Mouse (Mus musculus) layer of hippocampus, postnatal 36 days (tissue): ENCODE measurements at regions not wholly inside any gene's neighbourhood (a gene's known extent, or its start where the extent isn't known, plus 50 kb on each side); places are given as distances from the start of the nearest gene placed in this dataset.
A peak's percentile ranks its signal among the peaks of the same experiment; 100 is the strongest.

Experiments
- DNase-seq, 2 experiments: peaks; one replicate each; pipeline ENCODE4 v3.0.0; 2022

GRCm38 (mm10) chr10:21783478-21783877 lies 98.5 kb upstream of the Sgk1 start:
- DNase-seq = no peak

GRCm38 (mm10) chr10:21785110-21785509 lies 96.9 kb upstream of the Sgk1 start:
- no peak for DNase-seq

DNA sequence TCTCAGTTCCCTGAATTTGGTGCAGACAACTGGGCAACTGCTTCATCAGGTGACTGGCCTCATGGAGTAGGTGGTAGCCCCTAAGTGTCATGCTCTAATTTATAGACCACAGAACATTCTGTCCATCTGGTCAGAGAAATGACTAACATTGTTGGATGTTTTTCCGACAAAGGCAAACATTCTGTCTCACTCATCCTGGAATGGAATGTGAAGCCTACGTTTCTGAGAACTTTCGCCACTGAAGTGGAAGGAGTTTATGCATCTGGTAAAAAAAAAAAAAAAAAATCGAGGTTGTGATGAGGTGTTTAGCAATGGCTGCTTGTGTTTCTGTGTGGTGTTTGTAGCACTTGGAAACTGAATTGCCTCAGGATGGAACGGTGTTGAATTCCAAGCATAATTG lies 96.2 kb upstream of the Sgk1 start:
- DNase-seq = no peak

GRCm38 (mm10) chr10:21789847-21790530 lies 92.0 kb upstream of the Sgk1 start:
- no peak for DNase-seq

DNA sequence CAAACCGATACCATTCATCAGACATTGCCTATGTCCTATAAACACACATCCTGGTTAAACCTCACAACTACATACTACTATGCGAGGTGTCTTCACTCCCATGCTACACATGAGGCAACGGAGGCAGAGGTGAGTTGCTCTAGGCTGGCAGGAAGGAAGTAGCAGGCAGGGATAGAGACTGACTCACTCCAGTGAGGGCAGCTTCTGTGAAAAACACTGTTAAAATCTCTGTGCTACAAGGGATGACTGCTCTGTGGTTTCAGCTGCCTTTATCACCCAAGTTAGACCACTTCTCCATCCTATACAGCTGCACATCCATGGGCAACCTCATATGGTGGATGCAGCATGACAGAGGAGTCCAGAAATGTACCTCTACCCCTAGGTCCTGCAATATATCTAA lies 91.0 kb upstream of the Sgk1 start:
- DNase-seq = no peak

DNA sequence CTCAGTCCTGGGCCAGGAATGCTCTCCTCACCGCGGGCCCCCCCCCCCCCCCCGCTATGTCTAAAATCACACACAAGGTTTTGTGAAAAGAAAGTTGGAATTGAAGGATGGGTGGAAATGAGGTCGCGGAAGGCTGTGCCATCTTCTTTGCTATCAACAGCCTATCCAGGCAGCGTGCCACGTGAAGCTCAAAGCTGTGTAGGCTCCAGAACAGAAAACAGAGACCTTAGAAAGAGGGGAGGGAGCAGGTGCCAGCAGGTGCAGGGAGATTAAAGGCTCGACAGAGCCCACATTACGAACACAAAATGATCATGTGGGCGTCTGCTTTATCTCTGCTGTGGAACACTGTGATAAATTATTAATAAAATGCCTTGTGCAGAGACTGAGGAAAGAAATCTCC lies 89.6 kb upstream of the Sgk1 start:
- DNase-seq = no peak

DNA sequence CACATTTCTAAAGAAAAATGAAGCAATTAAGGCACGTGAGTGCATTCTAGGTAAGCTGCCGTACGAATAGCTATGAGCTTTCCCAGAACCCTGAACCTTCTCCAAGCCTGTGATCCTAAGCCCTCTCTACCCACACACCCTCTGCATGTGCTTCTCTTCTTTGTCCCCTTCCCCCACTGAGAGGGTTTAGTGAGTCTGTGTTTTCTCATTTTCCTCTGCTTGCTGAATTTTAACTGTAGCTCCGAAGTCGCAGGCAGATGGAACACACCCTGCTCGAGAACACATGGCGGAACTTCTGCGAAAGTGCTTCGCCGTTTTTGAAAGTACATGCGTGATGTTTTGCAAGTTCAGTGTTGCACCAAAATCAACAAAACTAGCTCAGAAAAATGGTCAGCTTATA lies 88.3 kb upstream of the Sgk1 start:
- peak; percentile 42 to 49 for DNase-seq

DNA sequence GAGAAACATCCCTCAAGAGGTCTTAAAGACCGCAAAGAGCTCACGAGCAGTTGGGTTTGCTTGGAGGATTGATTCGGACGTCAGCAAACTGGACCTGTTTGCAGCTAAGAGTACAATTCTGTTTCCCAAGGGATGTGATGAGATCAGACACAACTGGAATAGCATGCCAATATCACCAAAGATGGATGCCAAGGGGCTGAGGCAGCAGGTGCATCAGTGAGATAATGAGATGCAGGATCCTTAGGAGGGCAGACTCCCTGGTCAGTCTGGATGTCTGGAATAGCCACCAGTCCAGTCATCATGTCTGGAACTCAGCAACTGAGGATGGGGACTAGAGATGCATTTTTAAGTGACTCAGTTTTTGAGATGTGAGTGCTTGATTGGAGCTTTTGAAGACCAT lies 85.6 kb upstream of the Sgk1 start:
- DNase-seq = no peak

DNA sequence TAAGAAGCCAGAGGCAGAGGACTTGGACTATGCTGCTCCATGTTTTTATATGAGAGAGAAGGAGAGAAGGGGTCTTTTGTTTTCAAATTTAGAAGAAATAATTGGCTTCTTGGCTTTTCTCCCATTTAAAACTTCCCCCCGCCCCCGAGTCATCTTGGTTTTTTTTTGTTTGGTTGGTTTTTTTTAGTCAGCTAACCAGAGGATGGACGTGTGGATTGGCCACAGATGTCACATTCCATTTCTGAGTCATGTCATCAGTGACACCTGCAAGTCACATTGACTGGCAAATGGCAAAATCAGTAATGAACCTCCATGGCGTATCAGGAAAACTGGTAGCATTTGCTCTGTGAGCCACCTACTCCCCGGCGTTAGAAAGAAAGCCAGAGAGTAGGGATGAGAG lies 83.9 kb upstream of the Sgk1 start:
- DNase-seq = no peak

- no peak for DNase-seq
Measured at GRCm38 (mm10) chr10:21801556-21801955, 80.4 kb upstream of the Sgk1 start.

- DNase-seq = no peak
Measured at GRCm38 (mm10) chr10:21803184-21803583, 78.8 kb upstream of the Sgk1 start.

DNA sequence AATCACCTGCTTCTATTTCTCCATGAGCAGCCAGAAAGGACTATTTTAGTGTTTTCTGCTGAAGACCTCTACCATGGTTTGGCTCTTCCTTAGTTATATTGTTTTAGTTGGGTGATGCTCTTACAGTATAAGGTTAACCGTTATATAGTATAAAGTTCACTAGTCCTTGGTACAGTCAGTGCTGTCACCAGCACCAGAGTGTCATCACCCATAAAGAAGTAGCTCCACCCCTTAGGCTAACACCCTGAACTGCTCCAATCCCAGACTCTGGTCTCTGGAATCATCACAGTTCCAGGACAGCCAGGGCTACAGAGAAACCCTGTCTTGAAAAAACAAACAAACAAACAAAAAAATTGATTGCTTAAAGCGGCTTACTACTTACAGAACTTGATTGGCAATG lies 77.2 kb upstream of the Sgk1 start:
- DNase-seq = no peak

DNA sequence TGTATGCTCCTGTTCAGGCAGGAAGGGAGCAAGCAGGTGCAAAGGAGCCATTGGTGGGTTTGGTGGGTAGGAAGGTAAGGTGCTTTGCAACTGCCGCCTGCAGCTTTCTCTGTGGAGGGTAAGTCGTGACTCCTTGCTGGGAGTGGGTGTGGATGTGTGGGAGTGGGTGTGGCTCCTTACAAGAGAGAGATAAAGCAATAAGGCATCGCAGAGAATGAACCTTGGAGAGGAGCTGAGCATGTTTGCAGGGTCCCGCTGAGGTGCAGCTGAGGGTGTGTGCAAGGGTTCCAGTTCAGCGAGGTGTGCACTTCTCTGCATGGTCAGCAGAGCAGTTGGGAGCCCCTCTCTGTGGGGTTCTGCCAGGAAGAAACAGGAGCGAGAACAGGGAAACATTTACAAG lies 76.4 kb upstream of the Sgk1 start:
- no peak for DNase-seq

DNA sequence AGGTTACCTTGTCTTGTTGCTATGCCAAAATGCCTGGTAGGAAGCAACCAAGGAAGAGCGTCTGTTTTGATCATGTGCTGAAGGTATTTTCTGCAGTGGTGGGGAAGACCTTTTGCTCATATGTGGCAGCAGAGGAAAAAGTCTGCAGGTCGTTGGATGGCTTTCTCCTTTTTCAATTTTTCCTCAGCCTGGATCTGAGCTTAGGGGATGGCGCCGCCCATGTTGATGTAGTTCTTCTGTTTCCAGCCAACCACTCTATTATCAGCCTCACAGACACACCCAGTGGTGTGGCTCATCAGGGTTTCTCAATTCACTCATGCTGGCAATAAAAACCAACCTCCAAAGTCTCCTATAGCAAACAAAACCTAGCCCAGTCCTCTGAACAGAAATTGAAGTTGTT lies 75.3 kb upstream of the Sgk1 start:
- no peak for DNase-seq

GRCm38 (mm10) chr10:21819686-21820085 lies 62.3 kb upstream of the Sgk1 start:
- no peak for DNase-seq

DNA sequence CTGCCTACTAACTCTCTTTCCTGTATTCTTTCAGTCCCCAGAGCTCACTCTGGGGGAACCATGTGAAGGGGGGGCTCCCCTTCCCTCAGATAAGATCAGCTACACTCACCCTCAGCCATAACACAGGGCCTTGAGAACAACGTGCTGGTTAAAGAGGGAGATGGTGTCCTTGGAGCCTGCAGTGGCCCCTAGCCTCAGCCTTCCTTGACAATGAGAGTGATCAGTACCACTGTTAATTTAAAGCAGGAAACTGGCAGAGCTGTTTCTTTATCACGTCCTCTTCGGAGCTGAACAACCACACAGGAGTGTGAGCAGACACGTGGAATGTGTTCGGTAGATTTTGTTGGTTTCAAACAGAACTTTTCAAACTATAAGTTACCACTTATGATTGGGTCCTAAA lies 60.6 kb upstream of the Sgk1 start:
- no peak for DNase-seq

GRCm38 (mm10) chr10:21824418-21825025 lies 57.5 kb upstream of the Sgk1 start:
- DNase-seq = no peak

- no peak for DNase-seq
Measured at GRCm38 (mm10) chr10:21826793-21827504, 55.0 kb upstream of the Sgk1 start.

GRCm38 (mm10) chr10:21827505-21827844 lies 54.5 kb upstream of the Sgk1 start:
- DNase-seq = no peak

- DNase-seq = no peak
Measured at GRCm38 (mm10) chr10:21828432-21829061, 53.4 kb upstream of the Sgk1 start.

GRCm38 (mm10) chr10:21829062-21829731 lies 52.8 kb upstream of the Sgk1 start:
- no peak for DNase-seq

DNA sequence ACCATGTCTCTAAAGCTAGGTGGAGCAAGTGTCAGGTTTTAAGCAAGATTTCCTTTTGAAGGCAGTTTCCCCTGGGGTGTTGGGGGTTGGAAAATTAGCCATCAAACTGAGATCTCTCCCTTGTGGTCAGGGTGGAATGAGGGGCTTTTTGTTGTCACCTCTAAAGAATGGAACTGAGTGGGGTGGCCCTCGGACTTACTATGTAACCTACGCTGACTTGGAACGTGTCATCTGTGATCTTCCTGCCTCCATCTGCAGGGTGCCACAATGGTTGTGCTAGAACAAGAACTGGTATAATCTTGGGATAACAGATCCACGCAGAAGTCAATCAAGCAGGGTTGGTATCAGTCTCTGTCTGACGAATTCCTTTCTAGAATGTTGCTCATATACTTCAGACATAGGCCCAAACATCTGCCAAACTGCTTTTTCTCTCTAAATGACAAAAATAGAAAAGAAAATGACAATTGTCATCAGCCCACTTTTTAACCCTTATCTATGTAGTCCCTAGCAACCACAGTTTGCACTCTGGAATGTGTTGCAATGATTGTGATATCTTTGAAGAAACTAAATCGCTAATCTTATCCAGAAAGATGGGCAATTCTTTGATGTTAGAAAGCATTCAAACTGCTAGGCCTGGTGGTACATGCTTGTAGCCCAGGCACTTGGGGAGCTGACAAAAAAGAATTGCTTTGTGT lies 50.8 kb upstream of the Sgk1 start:
- DNase-seq = no peak
